Mouse (Mus musculus) neutrophil, adult 59 days (primary cell): ENCODE measurements around the gene Samd8. TPM values are rescaled to one million over a fixed set of nuclear protein-coding genes. Genes with fewer than 3 reads are reported as not detected.

Experiments
- total RNA-seq, 2 experiments: library from RNA; stranded (reverse); gene quantifications; 1 replicate in 1 of 2; 2 replicates in 1 of 2; pipeline ENCODE4 v1.2.4; 2023

Gene Samd8
- total RNA-seq: 10 to 100 TPM; 44.6 to 44.9 TPM

GRCm38 (mm10) chr14:21750008-21750880, at the start of gene Samd8:
TSS of gene Samd8 (plus strand) at chr14:21750531.

GRCm38 (mm10) chr14:21714486-21714885, 35.8 kb upstream of the Samd8 start, which contains the start of gene Dupd1:
TSS of gene Dupd1 (minus strand) at chr14:21714576.

GRCm38 (mm10) chr14:21750881-21751542, 681 bp downstream of the Samd8 start, which contains the start of gene Dusp13:
TSS of gene Dusp13 (minus strand) at chr14:21751181.

GRCm38 (mm10) chr14:21824938-21825337, 74.6 kb downstream of the Samd8 start, which contains the start of gene Vdac2:
TSS of gene Vdac2 (plus strand) at chr14:21825238.

Other genes with a start within 250 kb of the Samd8 start
- not detected for gene Dupd1, start 36.0 kb upstream of the Samd8 start, total RNA-seq
- not detected for gene Dusp13, start 650 bp downstream of the Samd8 start, total RNA-seq
- 100 to 1,000 TPM; 165 to 196 TPM for gene Vdac2, start 74.7 kb downstream of the Samd8 start, total RNA-seq
- gene Comtd1, start 98.4 kb downstream of the Samd8 start, total RNA-seq: 10 to 100 TPM; 32.5 to 37.4 TPM
- gene Zfp503, start 239.1 kb downstream of the Samd8 start, total RNA-seq: 1 to 10 TPM; 2.0 to 3.2 TPM